Mouse (Mus musculus) liver, adult 2 months (tissue): Measurements from ENCODE around the gene Gcnt2.

ENCODE experiments used
- CTCF ChIP-seq: fragments of 200-500 bp; IDR thresholded peaks from 2 replicates; pipeline ENCODE4 v1.5.1; 2011; ENCODE audit warnings: low read depth, low read length, control low read depth
- POLR2A ChIP-seq: fragments of 200-500 bp; IDR thresholded peaks from 2 replicates; pipeline ENCODE4 v1.6.1; 2011; ENCODE audit warnings: low read length, control low read depth; ENCODE audit not compliant: insufficient read depth; ENCODE audit errors: extremely low read depth

GRCm38 (mm10) chr13:41006244-41006643 is 146.7 kb downstream of the Gcnt2 start:
- TF ChIP-seq CTCF (no peak), POLR2A (no peak)
